Mouse (Mus musculus) hindlimb bud, embryonic 11.5 days (tissue): ENCODE results near the gene Gm5767.

Source experiments
- DNase-seq: peaks from one replicate; pipeline ENCODE4 v3.0.0-alpha.2; 2012; ENCODE audit warnings: low read depth, low spot score; ENCODE audit errors: extremely low spot score

The Gm5767 gene

DNA sequence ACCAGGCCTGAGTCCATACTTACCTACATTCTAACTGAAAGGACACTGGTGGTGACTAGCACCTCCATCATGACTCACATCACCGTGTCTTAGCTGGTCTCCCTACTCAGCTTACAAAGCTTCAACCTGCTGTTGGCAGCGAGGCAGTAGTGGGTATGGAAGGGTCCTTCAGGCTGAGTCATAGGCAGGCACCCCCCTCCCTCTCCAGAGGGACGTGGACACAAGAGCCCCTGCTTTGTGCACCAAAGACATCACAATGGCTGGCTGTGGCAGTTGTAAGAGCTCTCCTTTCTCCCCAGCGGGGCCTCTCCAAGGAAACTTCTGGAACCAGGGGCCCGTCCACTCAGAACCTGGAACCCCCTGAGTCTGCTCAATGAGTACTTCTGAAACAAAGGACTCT is at the start of gene Gm5767:
Gm5767 (plus strand) TSS at position 301 of the 400 bp plus-strand sequence.
- DNase-seq, result no peak

DNA sequence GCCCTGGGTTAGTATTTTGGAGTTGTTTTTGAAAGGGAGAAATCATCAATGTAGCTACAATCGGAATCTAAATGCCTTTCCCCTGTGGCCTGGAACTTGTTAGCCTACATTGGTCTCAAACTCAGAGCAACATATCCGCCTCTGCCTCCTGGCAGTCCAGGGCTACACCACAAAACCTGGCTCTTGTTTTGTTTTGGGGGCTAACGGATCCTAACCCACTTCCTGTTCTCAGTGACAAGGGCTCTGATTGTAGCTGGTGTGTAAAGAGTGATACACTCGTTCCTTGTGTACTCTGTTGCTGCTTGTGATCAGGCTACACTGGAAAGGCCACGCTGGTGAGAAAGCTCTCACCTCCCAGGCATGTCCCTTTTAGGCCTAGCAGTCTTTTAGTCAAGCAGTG is 49.1 kb upstream of the Gm5767 start:
- DNase-seq, result no peak

DNA sequence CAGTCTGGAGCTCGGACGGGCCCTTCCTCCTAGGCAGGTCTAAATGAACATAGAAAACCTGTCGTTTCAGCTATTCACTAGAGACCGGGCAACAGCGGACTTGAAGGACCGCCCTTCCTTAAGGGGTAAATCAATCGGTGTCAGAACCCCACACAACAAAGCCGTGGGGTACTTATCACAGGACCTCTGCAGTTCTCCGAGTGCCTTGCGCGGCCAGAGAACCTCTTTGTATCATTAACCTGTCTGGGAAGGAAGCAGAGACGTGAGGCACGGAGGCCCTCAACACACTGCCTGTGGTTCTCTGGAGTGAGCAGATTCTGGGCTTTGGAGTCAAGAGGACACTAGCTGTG is 43.7 kb upstream of the Gm5767 start:
- no peak for DNase-seq

DNA sequence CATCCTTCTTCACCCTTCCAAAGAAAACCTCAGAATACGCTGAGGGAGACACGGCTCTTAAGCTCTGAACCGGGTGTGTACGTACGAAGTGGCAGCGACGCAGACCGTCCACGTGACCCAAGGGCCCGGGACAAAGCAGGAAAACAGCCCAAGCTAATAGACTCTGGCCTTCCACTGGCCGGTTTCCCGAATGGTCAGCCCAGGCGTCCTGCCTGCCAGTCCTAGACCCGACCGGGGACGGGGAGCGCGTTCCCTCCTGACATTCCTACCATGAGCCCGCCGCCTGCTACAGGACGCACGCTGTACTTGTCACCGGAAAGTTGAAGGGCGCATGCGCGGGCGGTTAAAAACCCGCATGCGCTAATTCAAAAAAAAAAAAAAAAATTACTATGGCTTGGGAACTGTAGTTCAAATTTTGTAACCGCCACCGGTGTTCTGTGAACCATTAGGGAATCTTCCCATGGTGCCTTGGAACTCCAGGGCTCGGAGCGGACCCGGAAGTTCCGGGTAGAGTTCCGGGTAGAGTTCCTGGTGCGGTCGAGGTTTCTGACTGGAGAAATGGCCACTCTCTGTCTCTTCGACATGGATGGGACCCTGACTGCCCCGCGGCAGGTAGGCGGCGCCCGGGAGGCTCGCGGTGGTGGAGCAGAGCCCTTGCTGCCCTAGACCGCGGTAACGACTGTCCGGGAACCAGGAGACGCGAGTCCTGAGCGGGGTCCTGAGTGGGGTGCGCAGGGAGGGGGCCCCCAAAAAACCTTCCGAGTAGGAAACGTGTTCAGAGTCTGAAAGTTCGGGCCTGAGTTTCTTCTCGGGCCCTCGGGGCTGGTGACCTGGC is 43.1 kb upstream of the Gm5767 start, which contains the start of the genes Pmm2 and Tmem186:
Pmm2 (plus strand) TSS at position 458 of the 835 bp plus-strand sequence.
Tmem186 (minus strand) TSS at position 496 of the 835 bp plus-strand sequence.
- DNase-seq, result peak; percentile 61

DNA sequence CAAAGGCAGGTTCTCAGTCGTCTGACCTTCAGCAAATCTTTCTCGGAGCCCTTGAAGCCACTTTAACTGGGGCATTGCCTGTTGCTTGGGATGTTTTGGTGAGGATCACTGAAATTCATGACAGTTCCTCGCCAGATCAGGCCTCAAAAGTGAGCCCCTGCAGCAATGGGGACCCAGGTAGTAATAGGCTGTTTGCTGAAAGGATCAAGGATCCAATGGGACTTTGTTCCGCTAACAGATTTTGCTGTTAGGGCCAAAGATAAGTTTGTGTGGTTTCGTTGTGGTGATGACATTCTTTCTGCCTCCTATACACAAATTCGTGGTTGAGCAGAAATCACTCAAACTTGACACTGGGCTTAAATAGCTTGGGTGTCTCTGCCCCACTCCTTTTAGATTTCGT is 42.4 kb upstream of the Gm5767 start:
- DNase-seq, result no peak

- DNase-seq, result no peak
Measured at GRCm38 (mm10) chr16:8639466-8640191, 40.9 kb upstream of the Gm5767 start.

- DNase-seq, result no peak
Measured at GRCm38 (mm10) chr16:8643855-8644254, 36.7 kb upstream of the Gm5767 start.

DNA sequence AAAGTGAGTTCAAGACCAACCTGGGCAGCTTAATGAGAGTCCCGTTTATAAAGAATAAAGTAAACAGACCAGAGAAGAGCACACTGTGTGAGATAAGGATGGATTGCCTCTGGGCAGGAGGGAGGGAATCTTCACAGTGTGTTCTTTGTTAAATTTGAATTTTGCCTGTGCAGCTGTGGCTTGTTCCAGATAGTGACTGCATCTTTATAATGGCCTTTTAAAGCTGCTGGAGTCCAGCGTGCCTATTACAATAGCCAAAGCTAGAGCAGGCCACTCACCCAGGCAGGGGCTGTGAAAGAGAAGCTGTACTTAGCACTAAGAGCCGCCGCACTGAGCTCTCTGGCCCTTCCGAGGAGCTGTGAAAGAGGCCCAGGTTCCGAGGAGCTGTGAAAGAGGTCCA is 35.0 kb upstream of the Gm5767 start:
- no peak for DNase-seq

GRCm38 (mm10) chr16:8650007-8650406 is 30.6 kb upstream of the Gm5767 start:
- no peak for DNase-seq

GRCm38 (mm10) chr16:8655108-8655507 is 25.5 kb upstream of the Gm5767 start:
- no peak for DNase-seq

DNA sequence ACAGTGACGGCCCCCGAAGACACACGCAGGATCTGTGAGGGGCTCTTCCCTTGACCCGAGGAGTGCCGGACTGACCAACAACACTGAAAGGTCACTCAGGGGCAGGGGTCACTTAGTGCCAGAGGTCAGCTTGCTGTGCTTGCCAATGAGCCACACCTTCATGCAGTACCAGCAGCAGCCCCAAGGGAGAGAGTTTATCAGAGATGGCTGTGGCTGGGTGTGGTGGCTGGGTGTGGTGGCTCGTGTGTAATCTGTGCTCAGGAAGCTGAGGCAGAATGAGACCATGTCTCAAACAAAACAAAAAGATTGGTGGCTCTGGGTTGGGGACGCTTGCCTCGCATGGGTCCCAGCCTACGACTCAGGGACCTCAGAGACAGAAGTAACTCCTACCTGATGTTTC is 25.0 kb upstream of the Gm5767 start:
- DNase-seq, result no peak

DNA sequence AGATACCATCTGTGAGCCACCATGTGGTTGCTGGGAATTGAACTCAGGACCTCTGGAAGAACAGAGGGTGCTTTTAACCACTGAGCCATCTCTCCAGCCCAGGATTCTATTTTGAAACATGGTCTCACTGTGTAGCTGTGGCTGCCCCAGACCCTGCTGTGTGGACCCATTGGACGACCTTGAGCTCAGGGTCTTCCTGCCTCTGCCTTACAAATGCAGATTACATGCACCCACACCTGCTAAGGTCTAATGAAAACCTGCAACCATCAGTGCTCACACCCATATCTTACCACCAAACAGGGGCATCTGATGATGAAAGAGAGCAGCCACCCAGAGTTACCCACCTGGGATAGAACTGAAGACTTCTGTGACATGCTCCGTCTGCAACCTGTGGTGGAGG is 24.3 kb upstream of the Gm5767 start:
- no peak for DNase-seq

GRCm38 (mm10) chr16:8658349-8658748 is 22.2 kb upstream of the Gm5767 start:
- no peak for DNase-seq

DNA sequence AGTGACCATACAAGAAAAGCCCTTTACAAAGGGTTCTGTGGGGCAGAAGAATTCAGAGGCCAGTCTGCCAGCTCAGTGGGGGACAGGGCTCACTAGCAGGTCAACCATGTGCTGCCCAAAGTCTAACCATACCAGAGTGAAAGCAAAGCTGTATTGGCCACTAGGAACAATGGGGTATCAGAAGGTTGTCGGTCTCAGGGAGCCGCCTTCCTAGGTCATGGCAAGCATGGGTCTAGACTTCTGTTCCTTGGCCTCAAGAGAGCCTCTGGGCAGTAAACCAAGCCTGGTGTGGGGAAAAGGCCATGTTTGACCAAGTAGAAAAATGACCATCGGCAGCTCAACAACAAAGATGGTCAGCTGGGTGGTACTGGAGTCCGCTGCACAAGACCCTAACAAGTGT is 21.8 kb upstream of the Gm5767 start:
- DNase-seq, result no peak

- DNase-seq, result no peak
Measured at GRCm38 (mm10) chr16:8663022-8663421, 17.5 kb upstream of the Gm5767 start.

DNA sequence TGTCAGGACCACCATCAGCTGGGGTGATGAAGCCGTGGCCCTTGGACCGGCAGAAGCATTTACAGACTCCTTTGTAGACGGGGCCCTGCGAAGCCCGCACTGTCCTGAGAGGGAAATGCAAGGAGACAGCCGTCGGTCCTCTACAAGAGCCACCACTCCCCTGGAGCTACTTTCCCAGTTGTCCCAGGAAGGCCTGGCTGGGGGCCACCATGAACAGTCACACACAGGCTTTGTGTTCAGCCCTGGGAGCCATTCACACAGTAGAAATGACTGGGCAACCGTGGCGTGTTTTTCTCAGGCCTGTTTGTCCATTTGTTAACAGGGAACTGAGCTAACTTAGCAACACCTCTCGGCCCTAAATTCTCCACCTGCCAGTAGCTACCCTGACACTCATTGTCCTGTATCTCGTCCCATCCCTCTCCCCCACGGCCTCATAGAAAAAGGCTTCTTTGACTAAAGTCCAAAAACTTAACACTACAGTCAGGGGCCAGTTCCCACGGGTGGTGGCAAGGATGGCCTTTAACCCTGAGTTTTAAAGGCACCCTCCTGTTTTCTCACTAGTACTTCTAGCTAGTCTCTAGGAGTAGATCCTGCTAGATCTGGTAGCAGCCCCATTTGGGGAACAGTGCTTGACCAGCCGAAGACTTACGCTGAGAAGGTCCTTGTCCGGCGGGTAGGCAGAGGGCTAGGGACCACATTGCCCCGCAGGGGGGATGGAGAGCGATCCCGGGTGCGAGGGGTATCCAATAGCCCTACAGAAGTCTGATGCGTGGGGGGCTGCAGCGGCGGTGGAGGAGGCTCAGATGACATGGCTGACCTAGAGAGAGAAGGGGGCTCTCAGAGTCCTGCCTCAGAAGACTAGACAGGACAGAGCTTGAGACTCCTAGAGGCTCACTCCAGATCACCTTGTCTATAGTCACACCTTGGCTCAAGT is 16.7 kb upstream of the Gm5767 start:
- no peak for DNase-seq

GRCm38 (mm10) chr16:8665367-8665766 is 15.2 kb upstream of the Gm5767 start:
- no peak for DNase-seq

- DNase-seq, result no peak
Measured at GRCm38 (mm10) chr16:8666452-8666851, 14.1 kb upstream of the Gm5767 start.

- no peak for DNase-seq
Measured at GRCm38 (mm10) chr16:8667261-8667660, 13.3 kb upstream of the Gm5767 start.

GRCm38 (mm10) chr16:8667814-8668213 is 12.8 kb upstream of the Gm5767 start:
- DNase-seq, result no peak

- no peak for DNase-seq
Measured at GRCm38 (mm10) chr16:8668386-8668785, 12.2 kb upstream of the Gm5767 start.
